Mouse (Mus musculus) lung, postnatal 0 days (tissue): ENCODE data around the gene Grm1. TPM values are rescaled to one million over a fixed set of nuclear protein-coding genes. Genes with fewer than 3 reads are reported as not detected.

Source experiments
- ATAC-seq: fragments of 200-750 bp; cut with Nextera tagmentation; 2 replicates; pipeline ENCODE4 v1.8.0; 2017; ENCODE audit warnings: moderate library complexity
- DNase-seq: peaks from one replicate; pipeline ENCODE4 v3.0.0-alpha.2; 2016; ENCODE audit warnings: low spot score
- H3K27ac ChIP-seq: fragments of 300-500 bp; sonication (generic); 2 replicates; pipeline ENCODE4 v1.5.1; 2014; ENCODE audit warnings: antibody characterized with exemption, mild to moderate bottlenecking, low read length, mixed read lengths
- H3K27me3 ChIP-seq: fragments of 300-500 bp; sonication (generic); replicated peaks from 2 replicates; pipeline ENCODE4 v1.6.1; 2014; ENCODE audit warnings: low read length, mixed read lengths; ENCODE audit not compliant: insufficient read depth
- H3K36me3 ChIP-seq: fragments of 300-500 bp; sonication (generic); 2 replicates; pipeline ENCODE4 v1.6.1; 2014; ENCODE audit warnings: low read length, mixed read lengths; ENCODE audit not compliant: insufficient read depth
- H3K4me1 ChIP-seq: fragments of 300-500 bp; sonication (generic); 2 replicates; pipeline ENCODE4 v1.6.1; 2014; ENCODE audit warnings: antibody characterized with exemption, low read depth, low read length, mixed read lengths; ENCODE audit not compliant: insufficient read depth
- H3K4me2 ChIP-seq: fragments of 300-500 bp; sonication (generic); replicated peaks from 2 replicates; pipeline ENCODE4 v1.6.1; 2014; ENCODE audit warnings: low read depth, mild to moderate bottlenecking, low read length, moderate library complexity, mixed read lengths
- H3K4me3 ChIP-seq: fragments of 300-500 bp; sonication (generic); 2 replicates; pipeline ENCODE4 v1.5.1; 2014; ENCODE audit warnings: low read depth, low read length
- H3K9ac ChIP-seq: fragments of 300-500 bp; sonication (generic); replicated peaks from 2 replicates; pipeline ENCODE4 v1.6.1; 2014; ENCODE audit warnings: low read depth, mild to moderate bottlenecking
- H3K9me3 ChIP-seq: fragments of 300-500 bp; sonication (generic); 2 replicates; pipeline ENCODE4 v1.6.1; 2016; ENCODE audit warnings: low read length, mixed read lengths
- CTCF ChIP-seq: IDR thresholded peaks from 2 replicates; pipeline ENCODE4 v1.5.1; 2016; ENCODE audit warnings: antibody characterized with exemption, mild to moderate bottlenecking
- EP300 ChIP-seq: IDR thresholded peaks from 2 replicates; pipeline ENCODE4 v1.6.1; 2016; ENCODE audit warnings: antibody characterized with exemption, mild to moderate bottlenecking, control low read depth
- WGBS: fragments of 180-500 bp; shearing (Covaris S2); extraction: QIAGEN DNeasy Blood & Tissue Kit; methylation state at CpG from one replicate; pipeline ENCODE4 v1.1.7; 2014; 5-methylcytosine and 5-hydroxymethylcytosine counted together
- polyA plus RNA-seq: library from polyadenylated mRNA; unstranded; fragments of >200 nt; fragmentation: Nextera tagmentation; extraction: Ambion mirVana; gene quantifications from 2 replicates; pipeline ENCODE4 v1.2.1, GENCODE M21; 2015

Grm1 gene
- 0.02 TPM in 1 of 2 replicates, not detected in the other for polyA plus RNA-seq

DNA sequence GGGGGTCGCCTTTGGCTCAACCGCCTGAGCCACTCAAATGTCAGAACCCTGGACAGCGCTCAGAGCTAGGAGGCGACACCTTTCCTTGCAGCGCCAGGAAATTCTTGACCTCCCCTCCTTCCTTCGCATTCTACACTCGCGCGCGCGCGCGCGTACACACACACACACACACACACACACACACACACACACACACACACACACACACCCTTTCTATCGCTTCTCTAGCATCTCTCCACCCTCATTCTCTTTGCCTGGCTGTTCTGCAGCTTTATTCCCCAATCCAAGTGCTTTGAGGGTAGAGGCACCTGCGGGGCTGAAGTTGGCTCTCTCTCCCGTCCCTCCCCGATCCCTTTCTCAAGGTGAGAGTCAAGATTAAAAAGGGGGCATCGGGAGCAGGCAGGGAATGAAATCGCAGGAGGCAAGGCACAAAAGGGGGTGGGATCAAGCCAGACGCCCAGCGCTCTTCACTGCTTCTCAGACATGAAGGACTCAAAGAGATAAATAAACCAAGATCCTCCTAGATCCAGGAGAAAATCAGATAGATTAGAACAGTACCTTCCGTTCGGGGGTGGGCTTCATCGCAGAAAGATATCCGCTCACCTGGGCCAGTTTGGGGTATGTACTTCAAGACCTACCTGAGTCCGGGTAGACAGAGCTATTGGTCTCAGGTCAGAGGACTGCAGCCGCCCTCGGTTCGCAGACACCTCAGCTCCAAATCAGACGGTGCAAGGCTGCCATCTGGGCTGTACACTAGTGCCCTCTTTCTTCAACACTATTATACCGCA lies at the start of gene Grm1:
Gene Grm1 (minus strand): TSS at position 746 of the 788 bp plus-strand sequence.
- DNase-seq (peak; percentile 13), ATAC-seq (no peak)
- no peak within 1 kb of the TSS for H3K9ac ChIP-seq
- 2% methylated on average over 32 of the region's 32 CpGs for WGBS
- no peak within 1 kb of the TSS for H3K4me2 ChIP-seq
- no peaks in the 10 kb centered on the region for H3K4me1 ChIP-seq
- H3K9me3 ChIP-seq = no peaks in the 10 kb centered on the region
- H3K4me3 ChIP-seq = no peak within 1 kb of the TSS
- H3K27me3 ChIP-seq = peaks cover 15% of the 10 kb centered on the region; the same call in 1 of the 2 replicates
- TF ChIP-seq EP300 (no peak), CTCF (no peak)
- no peaks in the 10 kb centered on the region for H3K36me3 ChIP-seq
- H3K27ac ChIP-seq = no peak within 1 kb of the TSS

DNA sequence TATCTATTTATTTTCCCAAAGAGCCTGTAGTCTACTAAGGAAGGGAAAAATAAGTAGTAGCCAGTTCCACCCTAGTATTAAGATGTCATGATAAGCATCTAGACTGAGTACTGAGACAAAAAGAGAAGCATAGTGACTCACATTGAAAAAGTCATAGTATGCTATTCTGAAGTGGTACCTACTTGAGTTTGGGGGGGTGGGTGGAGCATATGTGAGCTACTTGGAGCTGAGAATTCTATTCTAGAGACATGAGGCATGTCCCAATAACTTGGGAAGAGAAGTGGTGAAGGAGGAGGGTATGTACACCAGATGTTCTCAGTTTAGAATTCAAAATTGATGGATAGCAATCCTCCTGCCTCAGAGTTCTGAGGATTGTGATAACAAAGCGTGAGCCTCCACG lies 39.6 kb upstream of the Grm1 start:
- H3K27ac ChIP-seq = no peak overlapping the region
- no peaks in the 10 kb centered on the region for H3K4me1 ChIP-seq
- no peaks in the 10 kb centered on the region for H3K27me3 ChIP-seq
- no peak for DNase-seq
- 86% methylated on average over 2 of the region's 2 CpGs for WGBS
- H3K36me3 ChIP-seq = no peaks in the 10 kb centered on the region
- no peaks in the 10 kb centered on the region for H3K9me3 ChIP-seq
- ATAC-seq = no peak
- no peak overlapping the region for H3K9ac ChIP-seq
- TF ChIP-seq CTCF (no peak), EP300 (no peak)
- H3K4me3 ChIP-seq = no peak overlapping the region
- H3K4me2 ChIP-seq = no peak overlapping the region

DNA sequence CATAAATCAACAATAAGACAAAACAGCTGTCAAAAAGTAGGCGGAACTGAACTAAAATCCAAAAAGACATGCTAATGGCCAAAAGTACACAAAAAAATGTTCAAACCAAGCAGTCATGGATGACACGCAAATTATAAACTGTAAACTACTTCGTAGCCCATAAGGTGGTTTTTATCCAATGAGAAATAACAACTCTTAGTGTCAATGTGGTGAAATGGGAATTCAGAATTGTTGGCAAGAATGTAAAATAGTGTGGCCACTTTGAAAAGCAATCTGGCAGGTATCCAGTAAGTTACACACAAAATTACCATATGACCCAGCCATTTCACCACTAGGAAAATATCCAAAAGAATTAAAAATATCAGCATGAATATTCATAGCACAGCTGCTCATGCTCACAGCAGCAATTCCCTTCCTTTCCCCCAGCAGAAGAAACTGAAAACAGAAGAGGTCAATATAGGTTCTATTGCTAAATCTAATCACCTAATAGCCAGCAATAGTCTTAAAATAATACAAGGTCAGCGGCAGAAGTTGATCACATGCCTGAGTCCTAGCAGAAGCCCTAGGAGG lies 16.4 kb upstream of the Grm1 start:
- no peaks in the 10 kb centered on the region for H3K4me1 ChIP-seq
- H3K27me3 ChIP-seq = no peaks in the 10 kb centered on the region
- H3K36me3 ChIP-seq = no peaks in the 10 kb centered on the region
- DNase-seq (no peak), ATAC-seq (no peak)
- no peak overlapping the region for H3K9ac ChIP-seq
- no peaks in the 10 kb centered on the region for H3K9me3 ChIP-seq
- 83% methylated on average over 4 of the region's 4 CpGs for WGBS
- no peak for TF ChIP-seq EP300
- no peak for TF ChIP-seq CTCF
- H3K4me3 ChIP-seq = no peak overlapping the region
- no peak overlapping the region for H3K4me2 ChIP-seq
- H3K27ac ChIP-seq = no peak overlapping the region

DNA sequence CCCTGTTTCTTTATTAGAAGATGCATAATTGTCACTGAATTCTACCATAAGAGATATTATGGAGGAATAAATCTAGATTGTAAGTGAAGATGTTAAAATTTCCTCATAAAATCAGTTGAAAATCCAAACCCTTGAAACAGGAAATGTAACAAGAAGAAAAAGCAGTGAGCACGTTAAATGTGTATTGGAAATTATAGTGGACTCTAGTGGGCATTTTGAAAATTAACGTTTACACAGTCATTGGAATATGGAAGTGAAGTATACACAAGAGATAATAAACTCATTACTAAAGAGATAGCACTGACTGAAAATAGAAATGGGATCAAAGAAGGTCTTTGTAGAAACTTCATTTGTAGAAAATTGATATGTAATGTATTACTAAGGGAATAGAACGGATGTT lies 4.2 kb upstream of the Grm1 start:
- no peaks in the 10 kb centered on the region for H3K36me3 ChIP-seq
- H3K9ac ChIP-seq = no peak overlapping the region
- 0 out of 2 replicates have a peak, but pooled peaks cover under 1% of the 10 kb centered on the region for H3K27me3 ChIP-seq
- H3K4me1 ChIP-seq = no peaks in the 10 kb centered on the region
- no peak overlapping the region for H3K27ac ChIP-seq
- DNase-seq = no peak
- 64% methylated on average over 3 of the region's 3 CpGs for WGBS
- H3K9me3 ChIP-seq = no peaks in the 10 kb centered on the region
- TF ChIP-seq EP300 (no peak), CTCF (no peak)
- ATAC-seq = no peak
- H3K4me3 ChIP-seq = no peak overlapping the region
- H3K4me2 ChIP-seq = no peak overlapping the region

DNA sequence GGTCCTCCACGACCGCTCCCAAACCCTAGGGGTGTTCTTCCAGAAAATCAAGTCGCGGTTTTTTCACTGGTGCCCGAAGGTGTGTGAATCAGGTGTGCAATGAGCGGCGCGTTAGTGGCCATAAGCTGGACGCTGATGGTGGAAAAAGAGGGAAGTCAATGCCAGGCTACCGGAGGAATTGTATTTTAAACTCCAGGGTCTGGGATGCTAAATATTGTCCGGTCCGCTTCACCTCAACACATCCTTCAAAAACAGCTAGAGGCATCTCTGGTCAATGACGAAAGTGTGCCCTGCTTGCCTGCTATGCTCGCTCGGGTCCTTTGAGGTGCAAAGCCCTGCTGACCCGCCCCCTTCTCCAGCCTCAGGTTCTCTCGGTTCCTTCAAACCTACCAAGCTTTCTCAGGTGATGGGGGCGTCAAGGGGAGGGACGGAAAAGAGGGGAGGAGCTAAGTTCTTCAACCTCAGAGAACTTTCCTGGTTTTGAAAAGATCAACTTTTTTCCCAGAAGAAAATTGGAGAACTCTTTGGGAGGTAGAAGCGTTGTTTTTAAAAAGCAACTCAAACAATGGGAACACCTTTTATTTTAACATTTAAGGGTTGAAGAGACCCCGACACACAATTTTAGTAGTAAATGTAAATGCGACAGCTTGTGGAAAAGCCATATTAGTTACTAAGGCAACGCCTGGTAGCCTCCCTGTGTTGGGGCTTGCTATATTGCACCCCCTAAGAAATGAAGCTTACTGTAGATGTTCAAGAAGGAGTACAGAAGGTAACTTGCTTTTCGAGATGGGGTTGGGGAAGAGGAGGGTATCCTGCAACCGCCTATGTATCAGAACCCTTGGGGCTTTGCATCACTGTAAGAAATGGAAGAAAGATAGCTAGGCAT lies 1.2 kb downstream of the Grm1 start:
- 13% methylated on average over 25 of the region's 25 CpGs for WGBS
- Histone ChIP-seq H3K9me3 (no peaks in the 10 kb centered on the region), H3K4me2 (no peak overlapping the region), H3K4me1 (no peaks in the 10 kb centered on the region), H3K27me3 (peaks cover 15% of the 10 kb centered on the region; the same call in 1 of the 2 replicates), H3K4me3 (no peak overlapping the region), H3K36me3 (no peaks in the 10 kb centered on the region), H3K9ac (no peak overlapping the region), H3K27ac (no peak overlapping the region)
- no peak for DNase-seq
- TF ChIP-seq CTCF = no peak
- TF ChIP-seq EP300 = no peak
- no peak for ATAC-seq
